Mouse (Mus musculus) CD4-positive helper T cell, adult 2 months (primary cell): ENCODE data around the gene Gm14226.
"Not testable (repeated sequence)": the region's sequence is repeated elsewhere in the genome, so short reads cannot be mapped to it uniquely, and the experiment has no call there.

Experiments used
- DNase-seq: peaks from one replicate; pipeline ENCODE4 v3.0.0-alpha.2; 2012; ENCODE audit warnings: low read depth, missing footprints, low spot score

Gm14226 gene

DNA sequence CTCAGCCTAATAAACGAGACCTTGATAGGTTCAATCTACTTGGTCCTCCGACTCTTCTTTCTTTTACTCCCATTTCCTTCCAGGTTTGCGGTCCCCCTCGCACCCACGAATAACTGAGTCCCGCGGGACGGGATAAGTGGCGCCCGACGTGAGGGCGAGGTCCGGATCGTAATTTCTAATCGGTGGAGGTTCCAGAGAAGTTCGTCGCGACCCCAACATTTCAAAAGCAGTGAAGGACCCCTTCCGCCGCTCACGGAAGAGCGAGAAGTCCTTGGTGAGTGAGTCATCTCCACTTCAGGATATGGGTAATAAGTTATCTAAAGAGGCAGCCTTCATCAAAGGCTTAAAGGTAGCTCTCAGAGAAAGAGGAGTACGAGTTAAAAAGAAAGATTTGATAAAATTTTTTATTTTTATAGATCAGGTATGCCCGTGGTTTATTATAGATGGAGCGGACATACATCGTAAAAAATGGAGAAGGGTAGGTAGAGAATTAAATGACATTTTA lies at the start of gene Gm14226:
TSS of gene Gm14226 (plus strand) at position 16 of the 505 bp plus-strand sequence.
- peak; percentile 18 for DNase-seq

DNA sequence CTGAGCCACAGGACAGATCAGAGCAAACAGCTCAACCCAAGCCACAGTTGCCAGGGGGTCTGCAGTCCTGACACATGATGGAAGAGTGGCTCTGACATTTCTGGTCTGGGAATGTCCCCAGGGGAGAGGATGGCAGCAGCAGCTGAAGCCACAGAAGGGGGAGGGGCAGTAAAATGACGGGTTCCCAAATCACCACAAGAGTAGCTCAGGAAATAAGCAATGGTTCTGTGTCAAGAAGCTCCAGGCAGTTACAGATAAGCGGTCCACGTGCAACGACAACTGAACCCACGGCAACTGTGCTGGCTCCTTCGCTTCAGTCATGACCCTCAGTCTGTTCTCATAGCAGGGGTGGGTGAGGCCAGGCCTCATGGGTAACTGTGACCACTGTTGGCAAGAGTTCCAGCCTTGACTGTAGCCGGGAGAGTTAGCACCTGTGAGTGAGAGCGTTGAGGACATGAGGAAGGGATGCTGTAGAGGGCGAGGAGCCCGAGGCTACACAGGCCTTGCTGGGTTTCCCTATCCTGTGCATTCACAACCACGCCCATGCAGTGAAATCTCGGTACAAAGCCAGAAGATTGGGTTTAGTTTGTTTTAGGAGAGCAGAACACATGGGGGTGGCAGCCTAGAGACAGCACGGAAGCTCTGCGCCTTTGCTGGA lies 48.2 kb upstream of the Gm14226 start:
- not testable (repeated sequence) for DNase-seq

DNA sequence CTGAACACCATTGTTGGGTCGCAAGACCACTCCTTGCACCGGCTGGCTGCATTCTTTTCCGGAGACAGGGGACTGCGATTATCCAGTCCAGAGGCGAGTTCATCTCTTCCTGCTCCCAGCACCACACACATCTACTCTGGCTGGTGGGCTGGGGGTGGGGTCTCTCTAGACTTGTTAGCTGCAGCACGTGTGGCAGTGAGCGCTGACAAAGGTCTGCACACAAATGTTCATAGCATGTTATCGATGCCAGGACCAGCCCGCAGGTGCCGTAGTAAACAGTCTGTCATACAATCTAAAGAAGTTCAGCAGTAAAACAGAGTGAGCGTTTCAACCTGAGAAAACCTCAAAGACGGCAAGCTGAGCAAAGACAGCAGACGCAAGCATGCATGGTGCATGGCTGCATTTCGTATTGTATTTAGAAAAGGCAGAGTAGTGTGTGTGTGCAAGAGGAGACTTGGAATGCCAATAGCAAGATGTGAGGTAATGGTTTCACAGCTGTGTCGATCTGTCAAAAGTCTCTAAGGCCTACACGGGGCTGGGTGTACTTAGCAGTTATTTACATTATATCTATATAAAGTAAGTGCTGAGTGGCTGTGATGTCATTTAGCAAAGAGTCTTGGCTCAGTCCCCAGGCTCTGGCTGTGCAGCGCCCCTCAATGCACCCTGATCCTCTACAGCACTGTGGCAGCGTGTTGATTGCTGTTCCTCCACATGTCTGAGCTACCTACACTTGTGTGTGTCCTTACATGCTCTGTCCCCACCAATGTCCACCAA lies 46.0 kb upstream of the Gm14226 start:
- no peak for DNase-seq

DNA sequence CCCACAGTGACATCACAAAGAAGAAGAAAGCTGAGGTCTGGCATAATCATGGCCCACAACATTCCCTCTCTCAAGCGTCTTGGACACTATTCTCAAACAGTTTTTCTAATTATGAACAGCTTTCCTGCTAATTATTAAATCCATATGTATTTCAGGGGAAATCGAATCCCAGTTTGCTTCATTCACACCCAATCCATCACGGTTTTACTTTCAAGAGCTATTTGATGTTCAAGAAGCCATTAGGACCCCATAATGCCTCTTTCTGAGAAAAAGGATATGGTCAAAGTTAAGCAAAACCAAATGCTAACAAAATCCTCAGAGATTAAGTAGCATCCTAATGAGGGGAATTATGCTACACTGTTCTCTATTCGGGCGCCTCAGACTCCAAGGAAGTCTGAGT lies 45.1 kb upstream of the Gm14226 start:
- no peak for DNase-seq

DNA sequence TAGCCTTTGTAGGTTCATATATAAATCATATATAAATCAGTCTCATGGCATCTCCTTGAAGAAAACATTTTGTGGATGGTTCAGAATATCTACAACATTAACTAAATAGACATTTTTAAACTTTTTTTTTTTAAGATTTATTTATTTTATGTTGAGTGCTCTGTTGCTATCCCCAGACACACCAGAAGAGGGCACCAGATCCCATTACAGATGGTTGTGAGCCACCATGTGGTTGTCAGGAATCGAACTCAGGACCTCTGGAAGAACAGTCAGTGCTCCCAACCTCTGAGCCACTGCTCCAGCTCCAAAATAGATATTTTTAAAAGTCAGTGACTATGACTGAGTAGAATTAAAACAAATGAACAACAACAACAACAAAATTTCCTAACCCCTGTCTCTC lies 31.5 kb upstream of the Gm14226 start:
- no peak for DNase-seq

DNA sequence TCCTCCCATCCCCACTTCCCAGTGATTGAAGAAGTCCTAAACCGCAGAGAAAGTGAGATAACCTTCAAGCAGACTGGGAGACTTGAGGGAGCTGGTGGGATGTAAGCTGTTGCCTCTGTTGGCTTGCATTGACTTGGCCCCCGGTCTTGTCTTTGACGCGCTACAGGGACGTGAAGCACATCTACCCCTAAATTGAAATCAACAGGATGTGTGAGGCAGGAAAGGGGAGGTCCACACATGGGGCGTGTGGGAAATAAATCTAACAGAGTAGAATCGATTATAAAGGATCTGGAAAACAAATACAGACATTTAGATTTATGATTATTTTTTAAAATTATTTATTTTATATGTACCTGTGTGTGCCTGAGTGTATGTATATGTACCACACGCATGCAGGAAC lies 26.7 kb upstream of the Gm14226 start:
- peak; percentile 28 for DNase-seq

DNA sequence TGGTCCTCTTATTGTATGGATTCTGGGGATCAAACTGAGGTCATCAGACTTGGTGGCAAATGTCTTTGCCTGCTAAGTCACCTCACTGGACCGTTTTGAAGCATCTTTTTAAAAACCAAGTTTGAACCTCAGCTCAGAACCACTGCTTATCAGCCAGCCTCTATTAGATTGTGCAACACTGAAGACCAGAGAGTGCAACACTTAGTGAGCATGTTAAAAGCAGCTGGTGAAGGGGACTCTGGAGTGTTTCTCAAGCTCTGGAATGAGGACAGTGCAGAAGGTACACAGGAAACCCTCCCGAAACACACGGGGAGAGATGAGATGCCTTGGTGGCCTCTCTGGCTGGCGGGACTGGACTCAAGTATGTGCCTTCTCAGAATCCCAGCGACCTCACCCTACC lies 26.0 kb upstream of the Gm14226 start:
- no peak for DNase-seq

DNA sequence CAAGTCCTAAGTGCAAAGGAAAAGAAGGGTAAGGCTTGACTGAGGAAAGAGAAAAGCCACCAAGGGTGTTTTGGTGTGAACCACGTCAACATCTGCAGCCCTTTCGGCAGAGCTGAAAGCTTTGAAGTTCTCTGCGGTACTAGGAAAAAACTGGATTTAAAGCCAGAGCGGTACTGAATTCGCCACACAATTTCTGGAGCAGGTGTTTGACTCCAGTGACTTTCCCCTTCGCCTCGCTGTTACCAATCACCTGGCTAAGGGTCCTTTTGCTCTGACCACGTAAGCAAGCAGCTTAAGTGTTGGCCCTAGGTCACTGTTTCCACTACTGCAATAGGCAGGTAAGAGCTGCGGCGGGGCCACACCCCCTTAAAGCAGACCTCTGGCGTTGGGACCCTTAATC lies 12.6 kb upstream of the Gm14226 start:
- no peak for DNase-seq

DNA sequence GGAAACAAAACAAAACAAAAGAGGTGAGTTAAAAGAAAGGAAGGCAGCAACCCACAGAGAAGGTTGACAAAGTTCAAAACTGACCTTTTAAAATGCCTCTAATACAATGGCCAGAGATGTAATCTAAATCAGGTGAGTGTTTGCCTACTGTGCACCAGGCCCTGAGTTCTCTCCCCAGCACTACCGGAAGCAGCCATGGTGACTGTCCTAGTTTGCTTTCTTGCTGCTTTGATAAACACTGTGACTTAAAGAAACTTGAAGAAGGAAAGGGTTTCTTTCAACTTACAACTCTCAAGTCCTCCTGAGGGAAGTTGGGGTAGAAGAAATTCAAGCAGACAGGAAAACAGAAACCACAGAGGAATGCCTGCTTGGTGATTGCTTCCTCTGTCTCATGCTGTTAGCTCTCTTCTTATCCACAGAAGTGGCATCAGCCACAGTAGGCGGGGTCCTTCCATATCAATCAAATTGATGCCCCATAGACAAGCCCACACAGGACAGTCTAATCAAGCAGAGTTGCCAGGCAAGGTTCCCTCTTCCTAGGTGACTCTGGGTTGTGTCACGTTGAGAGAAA lies 6.9 kb upstream of the Gm14226 start:
- DNase-seq = peak; percentile 33

DNA sequence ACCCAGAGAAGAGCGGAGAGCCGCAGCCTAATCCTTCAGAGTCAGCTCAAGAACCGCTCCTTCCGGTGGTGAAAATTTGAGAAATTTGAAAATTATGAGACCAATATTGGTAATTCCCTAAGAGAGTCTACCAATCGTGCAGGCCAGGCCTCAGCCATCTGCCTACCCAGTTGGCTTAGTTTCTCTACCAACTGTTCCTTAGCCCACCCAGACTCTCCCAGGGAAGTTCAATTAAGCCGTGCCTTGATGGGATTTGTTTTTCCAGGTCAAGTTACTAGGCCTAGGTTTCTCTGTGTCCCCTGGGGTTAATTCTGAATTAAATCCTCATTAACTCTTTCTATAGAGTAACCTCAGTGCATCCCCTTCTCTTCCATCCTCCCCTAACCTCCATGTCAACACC lies 5.1 kb upstream of the Gm14226 start:
- no peak for DNase-seq

DNA sequence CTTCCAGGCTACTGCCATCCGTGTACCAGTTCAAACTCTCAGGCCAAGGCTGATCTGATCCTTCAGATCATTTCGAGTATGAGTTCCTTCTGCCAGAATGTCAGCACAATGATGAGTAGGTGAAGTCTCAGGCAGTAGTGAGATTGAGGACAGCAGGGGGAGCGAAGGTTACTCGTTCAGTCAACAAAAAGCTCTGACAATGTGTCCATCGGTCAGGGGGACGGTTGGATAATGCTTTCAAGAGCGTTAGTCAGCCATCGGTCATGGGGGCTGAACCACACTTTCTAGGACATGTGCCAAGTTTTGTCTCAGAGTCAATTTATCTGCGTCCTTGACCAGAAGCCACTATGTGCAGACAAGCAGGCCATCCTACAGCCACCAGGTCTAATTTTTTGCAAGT lies 1.3 kb upstream of the Gm14226 start:
- not testable (repeated sequence) for DNase-seq

DNA sequence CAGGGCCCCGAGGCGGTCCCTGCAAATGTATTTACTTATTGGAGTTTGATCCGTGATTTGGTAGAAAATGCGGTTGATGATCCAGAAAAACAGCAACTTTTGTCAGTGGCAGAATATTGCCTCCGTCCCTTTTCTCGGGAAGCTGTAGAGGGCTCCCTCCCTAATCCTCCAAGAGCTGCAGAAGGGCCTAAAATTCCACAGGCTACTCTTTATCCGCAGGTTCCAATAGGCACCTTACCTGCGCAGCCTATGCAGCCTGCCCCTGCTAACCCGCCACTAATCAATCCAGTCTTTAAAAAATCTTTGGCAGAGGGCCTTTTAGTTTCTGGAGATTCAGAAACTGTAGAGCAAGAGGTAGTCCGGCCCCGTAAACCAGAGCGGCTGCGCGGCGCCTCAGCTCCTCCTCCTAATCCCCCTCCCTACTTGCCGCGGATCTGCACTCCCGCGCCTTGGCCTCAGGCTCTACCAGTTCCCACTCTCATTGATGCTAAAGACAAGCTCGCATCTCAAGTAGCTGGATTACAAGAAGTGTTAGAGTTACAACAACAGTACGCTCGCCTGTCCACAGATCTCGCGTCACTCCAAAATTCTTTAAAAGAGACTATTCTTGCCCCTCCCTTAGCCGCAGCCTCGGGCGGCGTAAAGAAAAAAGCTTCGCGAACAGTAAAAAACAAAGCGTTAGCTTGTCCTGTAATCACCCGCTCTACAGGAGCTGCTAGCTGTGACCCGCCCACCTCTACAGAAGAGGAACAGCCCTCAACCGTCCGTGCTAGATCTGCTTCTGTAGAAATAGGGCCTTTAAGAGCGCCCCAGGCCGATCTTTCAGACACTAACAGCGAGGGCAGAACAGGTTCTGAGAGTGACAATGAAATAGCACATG lies 936 bp downstream of the Gm14226 start:
- DNase-seq = peak; percentile 78

DNA sequence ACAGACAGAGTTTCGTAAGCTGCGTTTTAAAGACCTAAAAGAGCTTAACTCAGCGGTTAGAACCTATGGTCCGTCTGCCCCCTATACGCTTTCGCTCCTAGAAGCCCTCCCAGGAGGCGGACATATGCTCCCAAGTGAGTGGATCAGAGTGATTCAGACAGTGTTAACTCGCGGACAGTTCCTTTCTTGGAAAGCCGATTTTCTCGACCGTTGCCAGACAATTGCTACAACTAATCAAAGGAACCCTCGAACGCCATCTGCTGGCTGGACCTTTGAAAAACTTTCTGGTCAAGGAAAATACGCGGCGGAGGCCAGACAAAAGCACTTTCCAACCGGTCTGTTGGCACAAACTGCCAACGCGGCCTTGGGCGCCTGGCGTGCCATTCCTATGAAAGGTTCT lies 1.6 kb downstream of the Gm14226 start:
- DNase-seq = peak; percentile 73

DNA sequence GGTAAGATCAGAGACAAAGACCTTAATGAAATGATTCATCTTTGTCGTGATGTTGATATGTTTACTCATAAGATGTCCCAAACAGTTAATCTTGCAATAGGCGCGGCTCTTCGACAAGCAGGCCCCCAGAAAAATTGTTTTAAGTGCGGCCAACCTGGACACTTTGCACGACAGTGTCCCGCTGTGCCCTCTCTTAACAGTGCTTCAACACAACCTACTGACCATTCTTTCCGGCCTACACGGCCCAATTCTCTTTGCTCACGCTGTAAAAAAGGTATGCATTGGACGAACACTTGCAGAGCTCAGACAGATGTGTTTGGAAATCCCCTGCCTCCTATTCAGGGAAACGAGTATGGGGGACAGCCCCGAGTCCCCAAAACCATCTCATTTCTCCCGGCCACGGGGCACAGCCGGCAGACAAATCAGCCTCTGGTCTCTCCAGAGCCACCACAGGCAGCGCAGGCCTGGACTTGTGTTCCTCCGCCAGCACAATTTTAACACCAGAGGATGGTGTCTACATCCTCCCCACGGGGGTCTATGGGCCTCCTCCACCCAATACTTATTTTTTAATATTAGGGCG lies 2.3 kb downstream of the Gm14226 start:
- DNase-seq = not testable (repeated sequence)

DNA sequence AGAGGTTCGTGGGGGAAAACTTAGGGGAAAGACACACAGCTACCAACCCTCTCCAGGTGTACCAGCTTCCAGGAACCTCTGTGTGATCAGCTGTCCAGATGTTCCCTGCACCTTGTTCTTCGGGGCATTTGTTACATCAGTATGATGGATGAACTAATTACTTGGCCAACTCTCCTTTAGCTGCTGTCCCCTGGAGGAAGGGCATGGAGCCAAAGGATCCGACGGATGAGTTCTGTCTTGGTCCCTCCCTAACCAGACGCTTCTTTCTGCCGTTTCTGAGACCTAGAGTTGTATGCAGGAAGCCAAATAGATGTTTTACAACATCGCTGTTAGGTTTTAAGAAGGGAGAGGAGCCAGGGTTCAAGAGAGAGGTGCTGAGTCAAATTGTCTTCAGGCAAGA lies 12.8 kb downstream of the Gm14226 start:
- DNase-seq = no peak

DNA sequence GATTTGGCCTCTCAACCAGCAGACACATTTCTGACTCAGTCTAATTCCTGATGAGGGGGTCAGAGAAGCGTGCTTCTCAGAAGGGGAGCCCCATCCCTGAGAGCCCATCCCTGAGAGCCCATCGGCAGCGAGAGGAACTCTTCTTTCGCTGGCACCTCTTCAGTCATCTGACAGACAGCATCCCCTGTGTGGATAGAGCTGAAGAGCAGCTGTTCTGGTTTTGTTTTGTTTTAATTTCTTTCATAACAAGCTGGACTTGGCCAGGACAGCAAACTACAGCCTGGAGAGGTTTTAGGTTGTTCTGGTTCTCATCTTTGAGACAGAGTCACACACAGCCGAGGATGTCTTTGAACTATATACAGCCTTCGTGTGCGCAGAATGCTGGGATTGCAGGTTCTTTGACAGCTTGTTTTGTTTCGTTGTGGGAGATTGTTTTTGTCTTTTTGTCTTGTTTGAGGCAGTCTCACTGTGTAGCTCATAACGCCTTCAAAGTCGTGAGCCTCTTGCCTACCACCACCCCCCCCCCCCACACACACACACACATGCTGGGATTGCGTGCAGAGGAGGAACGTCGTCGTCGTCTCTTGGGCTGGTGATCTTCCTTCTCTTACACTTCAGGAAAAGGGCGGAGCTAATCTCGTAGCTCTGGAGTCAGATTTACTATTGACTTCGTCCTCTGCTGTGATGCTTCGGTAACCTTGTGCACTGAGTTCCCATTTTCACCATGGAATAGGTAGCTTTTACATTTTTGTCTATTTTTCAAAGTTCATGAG lies 15.1 kb downstream of the Gm14226 start:
- DNase-seq = no peak

DNA sequence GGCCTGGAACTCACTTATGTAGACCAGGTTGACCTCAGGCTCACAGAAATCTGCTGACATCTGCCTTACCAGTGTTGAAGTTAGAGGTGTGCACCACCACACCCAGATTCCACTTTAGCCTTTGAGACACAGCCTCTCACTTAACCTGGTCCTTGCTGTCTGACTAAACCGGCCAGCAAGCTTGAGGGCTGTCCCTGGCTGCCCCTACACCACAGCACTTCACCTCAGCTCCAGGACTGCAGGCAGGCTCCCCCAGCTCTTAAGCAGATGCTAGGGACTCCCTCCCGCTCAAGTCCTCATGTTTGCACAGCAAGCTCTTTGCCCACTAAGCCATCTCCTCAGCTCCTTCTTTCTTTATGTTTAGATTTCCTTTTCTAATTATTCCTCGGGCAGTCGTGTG lies 21.9 kb downstream of the Gm14226 start:
- no peak for DNase-seq

DNA sequence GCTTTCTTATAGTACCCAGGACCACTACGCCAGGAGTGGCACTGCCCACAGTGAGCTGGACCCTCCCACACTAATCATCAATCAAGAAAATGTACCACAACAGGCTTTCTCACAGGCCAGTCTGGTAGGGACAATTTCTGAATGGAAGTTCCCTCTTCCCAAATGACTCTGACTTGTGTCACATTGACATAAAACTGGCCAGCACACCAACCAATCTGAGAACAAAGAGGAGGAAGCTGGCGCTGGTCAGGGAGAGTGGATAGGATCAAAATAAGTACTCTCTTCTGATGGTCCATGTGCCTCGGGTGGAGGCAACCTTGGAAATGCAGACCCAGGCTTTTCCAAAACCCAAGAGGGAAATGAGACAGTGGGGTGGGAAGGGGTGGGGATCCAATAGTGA lies 26.5 kb downstream of the Gm14226 start:
- no peak for DNase-seq

DNA sequence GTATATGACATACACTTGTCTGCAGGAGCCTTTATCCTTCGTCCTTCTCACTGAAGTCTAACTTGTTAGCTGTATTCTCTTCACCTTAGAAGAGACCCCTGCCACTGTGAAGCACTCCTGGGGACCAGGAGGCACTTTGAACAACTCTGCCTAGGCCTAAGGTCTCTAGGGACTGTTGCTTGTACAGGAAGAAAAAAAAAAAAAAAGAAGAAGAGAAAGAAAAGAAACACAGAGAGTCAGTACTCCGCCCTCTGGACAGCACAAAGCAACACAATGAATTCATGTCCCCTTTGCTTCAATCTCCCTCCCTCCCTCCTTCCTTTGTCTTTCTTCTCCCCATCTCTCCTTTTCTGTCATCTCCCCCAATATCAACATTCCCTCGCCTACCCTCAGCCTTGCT lies 27.0 kb downstream of the Gm14226 start:
- DNase-seq = no peak

DNA sequence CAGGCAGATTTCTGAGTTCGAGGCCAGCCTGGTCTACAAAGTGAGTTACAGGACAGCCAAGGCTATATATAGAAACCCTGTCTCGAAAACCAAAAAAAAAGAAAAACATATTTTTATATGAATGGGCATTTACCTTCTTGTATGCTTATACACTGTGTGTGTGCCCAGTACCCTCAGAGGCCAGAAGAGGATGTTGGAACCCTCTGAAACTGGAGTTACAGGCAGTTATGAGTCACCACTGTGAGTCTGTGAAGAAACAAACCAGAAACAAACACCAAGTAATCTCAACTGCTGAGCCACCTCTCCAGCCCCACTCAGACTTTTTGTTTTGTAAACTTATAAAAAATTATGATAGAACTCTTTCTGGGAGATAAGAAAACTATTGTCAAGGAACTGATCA lies 28.7 kb downstream of the Gm14226 start:
- peak; percentile 13 for DNase-seq
